Mouse (Mus musculus) small intestine, adult 2 months (tissue): Measurements from ENCODE around the gene Eif5a2.

Source experiments
- CTCF ChIP-seq: fragments of 200-500 bp; IDR thresholded peaks from 2 replicates; pipeline ENCODE4 v1.5.1; 2012; ENCODE audit warnings: low read depth, mild to moderate bottlenecking, control low read depth, inconsistent platforms, low read length, moderate library complexity, mixed read lengths; ENCODE audit not compliant: insufficient replicate concordance, insufficient read length; ENCODE audit errors: extremely low read depth
- POLR2A ChIP-seq: fragments of 200-500 bp; IDR thresholded peaks from 2 replicates; pipeline ENCODE4 v1.6.1; 2012; ENCODE audit warnings: low read depth, mild to moderate bottlenecking, control low read depth, inconsistent platforms, low read length, moderate library complexity

GRCm38 (mm10) chr3:28808039-28808643 is 27.1 kb downstream of the Eif5a2 start:
- TF ChIP-seq CTCF (no peak), POLR2A (no peak)
